Mouse (Mus musculus) C2C12 (cell line): ENCODE data around the gene Snx1.

Experiments
- CEBPB ChIP-seq: IDR thresholded peaks from one replicate; pipeline ENCODE4 v1.6.1; 2011; ENCODE audit warnings: low read depth, mild to moderate bottlenecking, control low read depth, moderate library complexity
- CTCF ChIP-seq: IDR thresholded peaks from one replicate; pipeline ENCODE4 v1.5.1; 2011; ENCODE audit not compliant: control insufficient read depth, insufficient read depth, insufficient read length
- FOSL1 ChIP-seq: IDR thresholded peaks from one replicate; pipeline ENCODE4 v1.8.0; 2011; ENCODE audit warnings: mild to moderate bottlenecking, low read length; ENCODE audit not compliant: poor library complexity, insufficient read depth, severe bottlenecking
- MAX ChIP-seq: IDR thresholded peaks from one replicate; pipeline ENCODE4 v1.6.1; 2011; ENCODE audit warnings: mild to moderate bottlenecking, control low read depth
- USF1 ChIP-seq: IDR thresholded peaks from one replicate; pipeline ENCODE4 v1.6.1; 2011; ENCODE audit warnings: low read depth, mild to moderate bottlenecking, control low read depth, moderate library complexity

DNA sequence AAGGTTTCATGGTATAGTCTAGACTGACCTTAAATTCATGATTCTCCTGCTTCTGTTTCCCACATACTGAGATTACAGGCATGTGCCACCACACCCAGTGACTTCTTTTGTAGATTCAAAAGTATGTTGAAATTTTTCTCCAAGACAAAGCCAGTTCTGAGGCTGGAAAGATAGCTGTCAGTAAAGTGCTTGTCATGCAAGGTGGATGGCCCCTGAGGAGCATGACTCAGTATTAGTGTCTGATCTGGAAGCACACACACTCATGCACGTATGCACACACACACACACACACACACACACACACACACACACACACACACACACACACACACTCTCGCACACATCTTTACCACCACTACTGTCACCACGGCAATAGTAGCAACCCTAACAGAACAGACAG, 48.6 kb upstream of the Snx1 start:
- TF ChIP-seq CTCF (no peak), FOSL1 (no peak), USF1 (no peak), MAX (no peak), CEBPB (no peak)
